Mouse (Mus musculus) heart, adult 8-10 months (tissue): ENCODE results near the gene Dnajb13. TPM values are rescaled to one million over a fixed set of nuclear protein-coding genes. Genes with fewer than 3 reads are reported as not detected.

Experiments used
- DNase-seq: peaks from one replicate; pipeline ENCODE4 v3.0.0; 2022; ENCODE audit warnings: low spot score
- total RNA-seq, 4 experiments: library from RNA; stranded (reverse); gene quantifications; 2 replicates each; pipeline ENCODE4 v1.2.4; 2022

The Dnajb13 gene
- total RNA-seq, 4 experiments from 2014 or later = 0.50 TPM; not detected in 3

DNA sequence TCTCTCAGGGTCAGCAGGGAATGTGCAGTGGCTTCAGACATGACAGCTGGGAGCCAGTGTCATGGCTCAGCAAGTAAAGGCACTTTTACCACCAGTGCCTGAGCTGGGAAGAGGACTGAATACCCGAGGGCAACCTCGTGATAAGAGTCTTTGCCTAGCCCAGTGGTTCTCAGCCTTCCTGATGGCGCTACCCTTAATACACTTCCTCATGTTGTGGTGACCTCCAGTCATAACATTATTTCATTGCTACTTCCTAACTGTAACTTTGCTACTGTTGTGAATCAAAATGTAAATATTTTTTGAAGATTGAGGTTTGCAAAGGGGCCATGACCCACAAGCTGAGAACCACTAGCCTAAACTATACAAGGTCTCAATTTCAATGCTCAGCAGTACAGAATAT, 6.1 kb downstream of the Dnajb13 start:
- DNase-seq = no peak

DNA sequence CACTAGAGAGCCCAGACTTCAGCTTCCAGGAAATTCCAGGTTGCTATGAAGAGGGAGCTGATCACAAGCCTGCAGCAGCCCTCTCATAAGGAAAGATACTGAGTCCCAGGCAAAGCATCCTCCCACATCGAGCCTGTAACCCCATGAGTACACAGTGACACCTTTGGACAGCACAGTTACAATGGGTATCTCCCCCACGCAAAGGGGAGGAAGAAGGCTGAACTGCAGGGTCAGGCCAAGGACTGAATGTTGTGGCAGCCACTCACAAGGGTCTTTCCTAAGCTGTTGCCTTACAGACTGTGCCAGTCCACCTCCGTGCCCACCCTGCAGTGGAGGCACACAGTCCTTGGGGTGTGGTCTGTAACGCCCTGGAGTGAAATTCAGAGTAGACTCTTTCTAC, 8.3 kb downstream of the Dnajb13 start:
- DNase-seq = no peak

DNA sequence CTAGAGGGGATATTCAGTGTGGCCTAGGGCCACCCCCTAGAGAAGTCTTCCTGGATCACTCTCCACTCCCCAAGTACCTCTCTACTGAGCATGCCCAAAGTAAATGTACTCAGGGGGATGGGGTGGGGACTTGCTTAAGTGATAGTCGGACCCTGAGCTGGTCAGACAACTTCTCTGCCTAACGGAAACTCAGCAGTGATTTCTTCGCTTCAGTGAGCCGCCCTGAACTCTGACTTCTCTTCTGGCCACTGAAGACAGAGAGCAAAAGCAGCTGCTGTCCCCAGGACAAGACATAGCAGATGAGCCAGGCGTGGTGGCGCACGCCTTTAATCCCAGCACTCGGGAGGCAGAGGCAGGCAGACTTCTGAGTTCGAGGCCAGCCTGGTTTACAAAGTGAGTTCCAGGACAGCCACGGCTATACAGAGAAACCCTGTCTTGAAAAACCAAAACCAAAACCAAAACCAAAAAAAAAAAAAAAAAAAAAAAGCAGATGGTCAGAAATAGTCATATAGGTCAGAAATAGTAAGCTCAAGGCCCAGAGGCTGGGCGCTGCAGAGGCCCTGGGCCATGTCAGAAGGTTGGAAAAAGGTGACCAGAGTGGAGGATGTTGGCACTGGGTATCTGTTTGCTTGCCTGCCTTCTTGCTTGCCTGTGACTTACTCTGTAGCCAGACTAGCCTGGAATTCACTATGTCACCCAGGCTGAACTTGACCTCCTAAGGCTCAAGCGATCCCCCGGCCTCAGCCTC, 9.8 kb downstream of the Dnajb13 start:
- no peak for DNase-seq

DNA sequence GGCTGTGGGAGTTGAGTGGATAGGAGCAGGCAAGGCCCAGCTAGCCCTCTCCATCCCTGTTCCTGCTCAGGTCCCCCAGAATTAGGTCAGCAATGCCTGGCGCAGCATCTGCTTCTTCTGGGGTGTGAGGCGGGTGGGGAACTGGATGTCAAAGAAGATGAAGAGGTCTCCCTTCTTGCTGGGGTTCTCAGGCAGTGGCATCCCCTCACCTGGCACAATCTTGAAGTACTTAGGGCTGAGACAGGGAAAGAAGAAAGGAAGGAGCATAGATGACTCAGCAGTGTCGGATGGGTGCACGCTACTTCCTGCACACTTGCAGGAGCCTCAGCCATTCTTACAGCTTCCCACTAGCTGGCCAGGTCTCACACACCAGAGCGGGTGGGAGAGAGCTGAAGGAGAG, 11.7 kb downstream of the Dnajb13 start:
- no peak for DNase-seq

DNA sequence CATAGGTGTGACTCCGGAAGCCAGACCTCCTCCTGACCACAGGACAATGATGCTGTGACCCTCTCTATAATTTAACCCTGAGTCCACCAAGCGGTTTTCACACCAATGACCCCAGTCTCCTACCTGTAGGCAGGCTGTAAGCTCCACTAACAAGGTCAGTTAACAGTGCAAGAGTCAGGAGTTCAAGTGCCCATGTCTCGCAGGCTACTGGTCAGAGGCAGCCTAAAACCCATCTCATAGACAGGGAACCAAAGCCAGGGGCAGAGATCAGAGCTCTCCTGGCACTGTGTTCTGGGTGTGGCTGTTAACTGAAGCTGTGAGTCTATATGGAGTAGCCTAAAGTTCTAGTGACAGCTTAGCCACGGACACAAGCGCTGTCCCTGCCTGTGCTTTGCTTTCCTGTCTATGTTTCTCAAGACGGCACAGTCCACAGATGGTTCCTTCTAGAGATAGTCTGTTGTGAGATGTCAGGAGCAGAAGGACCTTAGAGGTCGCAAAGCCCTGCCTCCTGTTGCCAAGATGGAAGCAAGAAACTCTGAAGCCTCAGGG, 12.3 kb downstream of the Dnajb13 start:
- no peak for DNase-seq

DNA sequence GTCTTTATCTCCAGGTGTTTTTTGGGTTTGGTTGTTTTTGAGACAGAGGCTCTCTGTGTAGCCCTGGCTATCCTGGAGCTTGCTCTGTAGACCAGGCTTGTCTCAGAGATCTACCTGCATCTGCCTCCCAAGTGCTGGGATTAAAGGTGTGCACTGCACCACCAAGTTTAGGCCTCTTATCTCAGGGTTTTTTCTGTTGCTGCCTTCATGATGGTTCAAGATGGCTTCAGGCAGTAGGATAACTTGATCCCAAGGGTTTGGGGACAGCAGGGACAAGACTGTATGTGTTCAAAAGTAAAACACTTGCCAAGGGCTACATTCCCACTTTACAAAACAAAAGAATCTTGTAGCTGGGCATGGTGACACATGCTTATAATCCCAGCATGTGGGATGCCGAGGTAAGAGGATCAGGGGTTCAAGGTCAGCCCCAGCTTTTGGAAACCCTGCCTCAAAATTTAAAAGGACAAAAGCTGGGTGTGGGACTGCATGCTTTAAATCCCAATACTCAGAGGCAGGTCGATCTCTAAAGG, 12.9 kb downstream of the Dnajb13 start:
- no peak for DNase-seq

DNA sequence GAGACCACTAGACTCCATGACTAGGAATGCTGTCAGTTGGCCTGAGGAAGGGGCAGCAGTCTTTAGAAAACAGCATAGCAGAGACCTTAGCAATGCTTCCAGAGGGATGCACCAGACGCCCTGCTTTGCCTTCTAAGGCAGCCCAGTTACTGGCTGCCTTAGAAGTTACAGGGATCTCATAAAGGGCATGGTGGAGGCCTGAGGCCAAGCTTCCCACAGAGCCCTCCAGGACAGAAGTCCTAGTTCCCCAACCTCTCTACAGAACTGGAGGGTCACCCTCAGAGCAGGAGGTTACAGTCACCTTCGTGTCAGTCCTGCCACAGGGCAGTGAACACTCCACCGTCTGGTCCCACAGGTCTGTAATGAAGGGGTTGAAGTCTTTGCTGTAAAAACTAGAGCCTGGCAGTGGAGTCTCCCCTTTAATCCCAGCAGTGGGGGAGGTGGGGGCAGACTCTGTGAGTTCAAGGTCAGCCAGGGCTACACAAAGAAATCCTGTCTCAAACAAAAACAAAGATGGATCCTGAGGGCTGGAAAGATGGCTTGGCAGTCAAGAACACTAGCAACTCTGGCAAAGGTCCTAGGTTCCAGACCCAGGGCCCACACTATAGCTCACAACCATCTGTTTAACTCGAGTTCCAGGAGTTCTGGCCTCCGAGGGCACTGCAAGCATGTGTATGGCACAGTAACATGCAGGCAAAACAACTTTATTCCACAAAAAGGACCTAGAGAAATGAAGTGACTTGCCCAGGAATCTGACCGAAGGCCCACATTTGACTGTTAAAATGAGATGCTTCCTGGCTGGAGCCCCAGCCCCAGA, 13.5 kb downstream of the Dnajb13 start:
- no peak for DNase-seq

DNA sequence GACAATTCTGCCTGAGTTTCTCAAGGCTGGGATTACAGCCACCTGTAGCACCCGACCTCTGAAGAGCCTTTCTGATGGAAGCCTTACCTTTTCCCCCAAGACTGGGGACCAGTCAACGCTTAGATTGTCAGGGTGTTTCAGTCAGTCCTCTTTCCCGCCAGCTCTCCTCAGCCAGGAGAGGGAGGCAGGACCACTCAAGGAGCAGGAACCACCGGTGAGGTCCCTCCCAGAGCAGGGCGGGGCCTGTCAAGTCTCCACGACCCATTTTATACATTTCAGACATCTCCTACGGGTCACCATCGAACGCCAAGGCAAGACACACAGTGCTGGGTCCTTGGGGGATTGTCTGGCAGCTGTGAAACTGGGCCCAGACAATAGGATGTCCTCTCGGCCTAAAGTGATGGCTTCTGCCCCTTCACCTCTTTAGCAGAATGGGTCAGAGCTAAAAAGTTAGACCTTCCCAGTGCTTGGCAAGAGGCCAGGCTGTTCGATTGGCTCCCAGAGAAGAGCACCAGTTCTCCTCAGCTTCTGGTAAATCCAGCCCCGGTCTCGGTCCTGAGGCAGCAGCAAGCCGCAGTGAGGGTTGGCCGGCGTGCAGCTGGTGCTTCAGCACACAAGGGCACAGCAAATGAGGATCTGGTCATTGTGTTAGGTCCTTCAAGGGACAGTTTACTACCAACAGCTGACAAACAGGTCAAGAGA, 14.3 kb downstream of the Dnajb13 start:
- DNase-seq = peak; percentile 27

DNA sequence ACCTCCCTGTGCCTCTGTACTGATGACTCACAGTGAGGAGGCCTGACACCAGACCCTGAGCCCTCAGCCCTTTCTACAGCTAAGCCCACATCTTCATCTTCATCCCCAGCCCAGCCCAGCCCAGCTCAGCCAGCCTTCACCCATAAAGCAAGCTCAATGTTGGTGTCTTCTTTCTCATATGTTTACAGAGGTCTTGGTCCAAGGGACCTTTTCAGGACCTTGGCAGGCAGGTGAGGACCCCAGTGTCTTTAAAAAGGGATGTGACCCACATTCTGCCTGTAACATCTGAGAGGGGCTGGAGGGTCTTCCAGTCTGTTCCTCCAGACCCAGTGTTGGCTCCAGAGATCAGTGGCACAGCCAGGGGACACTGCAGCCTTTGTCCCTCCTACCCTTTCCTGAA, 15.3 kb downstream of the Dnajb13 start:
- DNase-seq = no peak

DNA sequence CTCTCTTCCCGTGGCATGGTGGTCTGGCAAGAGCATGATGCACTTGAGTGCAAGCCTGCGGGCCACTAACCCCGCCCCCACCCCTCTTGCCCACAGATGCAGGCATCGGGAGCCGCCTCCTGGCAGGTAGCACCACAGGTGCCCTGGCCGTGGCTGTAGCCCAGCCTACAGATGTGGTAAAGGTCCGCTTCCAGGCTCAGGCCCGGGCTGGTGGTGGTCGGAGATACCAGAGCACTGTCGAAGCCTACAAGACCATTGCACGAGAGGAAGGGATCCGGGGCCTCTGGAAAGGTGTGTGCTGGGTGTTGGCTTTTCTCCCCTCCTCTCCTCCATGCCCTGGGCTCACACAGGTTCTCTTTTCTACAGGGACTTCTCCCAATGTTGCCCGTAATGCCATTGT, 16.8 kb downstream of the Dnajb13 start:
- no peak for DNase-seq

DNA sequence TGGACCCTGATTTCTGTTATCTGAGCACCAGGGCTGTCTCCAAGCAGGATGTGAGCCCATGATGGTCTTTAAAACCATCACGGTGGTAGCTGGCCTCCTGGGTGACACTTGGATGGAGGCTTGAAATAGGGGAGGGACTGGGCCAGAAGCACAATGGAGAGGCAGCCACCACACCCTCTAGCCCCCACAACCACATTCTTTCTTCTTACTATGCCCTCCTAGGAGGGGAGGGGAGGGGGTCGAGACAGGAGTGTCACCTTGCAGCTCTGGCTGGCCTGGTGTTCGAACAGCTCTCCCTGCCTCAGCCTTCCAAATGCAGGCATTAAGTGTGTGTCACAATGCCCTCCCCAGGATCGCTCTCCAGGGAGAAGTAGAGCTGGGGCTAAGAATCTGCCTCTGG, 17.4 kb downstream of the Dnajb13 start:
- no peak for DNase-seq

DNA sequence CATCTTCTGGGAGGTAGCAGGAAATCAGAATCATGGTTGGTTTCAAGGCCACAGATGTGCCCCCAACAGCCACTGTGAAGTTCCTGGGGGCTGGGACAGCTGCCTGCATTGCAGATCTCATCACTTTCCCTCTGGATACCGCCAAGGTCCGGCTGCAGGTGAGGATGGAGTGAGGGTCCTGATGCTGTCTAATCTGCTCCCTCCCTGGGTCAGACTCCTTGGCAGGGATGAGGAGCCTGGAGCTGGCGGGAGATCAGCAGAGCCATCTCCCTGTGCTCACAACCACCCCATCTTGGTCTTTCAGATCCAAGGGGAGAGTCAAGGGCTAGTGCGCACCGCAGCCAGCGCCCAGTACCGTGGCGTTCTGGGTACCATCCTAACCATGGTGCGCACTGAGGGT, 18.0 kb downstream of the Dnajb13 start:
- DNase-seq = no peak

DNA sequence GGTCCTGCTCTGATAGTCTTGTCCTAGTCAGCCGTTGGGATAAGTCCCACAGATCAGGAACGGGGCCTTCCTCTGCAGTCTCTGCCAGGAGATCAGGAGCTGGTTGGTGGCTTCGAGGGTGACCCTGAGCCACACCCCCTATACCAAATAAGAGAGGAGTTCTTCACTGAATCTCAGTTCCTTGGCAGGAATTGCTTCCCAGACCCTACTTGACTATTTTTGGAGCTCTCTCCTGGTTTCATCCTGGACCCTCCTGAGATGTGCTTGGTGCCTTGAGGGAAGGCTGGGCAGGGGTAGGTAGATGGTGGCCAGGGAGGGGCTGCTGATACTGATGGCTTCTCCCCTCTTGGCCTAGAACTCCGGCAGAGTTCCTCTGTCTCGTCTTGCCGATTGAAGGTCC, 18.4 kb downstream of the Dnajb13 start:
- no peak for DNase-seq

DNA sequence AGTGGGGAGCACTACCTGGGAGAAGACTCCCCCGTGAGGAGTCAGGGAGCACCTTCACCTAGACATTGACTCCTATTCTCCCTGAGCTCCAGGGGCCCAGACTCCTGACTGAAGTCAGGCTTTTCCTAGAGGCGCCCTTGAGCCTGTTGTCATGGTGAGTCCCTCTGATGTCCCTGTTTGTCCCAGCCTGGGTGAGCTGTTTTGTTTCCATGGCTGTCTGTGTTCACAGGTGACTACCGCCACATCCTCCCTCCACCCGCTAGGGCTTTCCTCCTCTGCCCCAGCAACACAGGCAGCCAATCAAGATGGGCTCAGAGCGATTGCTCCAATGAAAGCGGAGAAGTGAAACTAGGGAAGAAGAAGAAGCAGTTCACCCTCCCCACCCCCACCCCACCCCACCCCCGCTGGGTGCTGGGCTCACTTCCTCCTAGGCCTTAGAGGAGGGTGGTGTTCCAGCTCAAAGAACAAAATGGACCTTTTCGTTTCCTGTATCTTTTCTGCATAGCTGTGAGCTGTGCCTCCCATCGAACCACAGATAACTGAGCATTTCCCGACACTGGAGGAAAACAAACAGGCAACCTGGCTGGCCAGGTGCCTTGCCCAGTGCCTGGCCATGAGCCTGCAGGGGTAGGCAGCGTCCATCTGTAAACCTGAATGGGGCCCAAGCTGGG, 19.0 kb downstream of the Dnajb13 start:
- DNase-seq = peak; percentile 83

DNA sequence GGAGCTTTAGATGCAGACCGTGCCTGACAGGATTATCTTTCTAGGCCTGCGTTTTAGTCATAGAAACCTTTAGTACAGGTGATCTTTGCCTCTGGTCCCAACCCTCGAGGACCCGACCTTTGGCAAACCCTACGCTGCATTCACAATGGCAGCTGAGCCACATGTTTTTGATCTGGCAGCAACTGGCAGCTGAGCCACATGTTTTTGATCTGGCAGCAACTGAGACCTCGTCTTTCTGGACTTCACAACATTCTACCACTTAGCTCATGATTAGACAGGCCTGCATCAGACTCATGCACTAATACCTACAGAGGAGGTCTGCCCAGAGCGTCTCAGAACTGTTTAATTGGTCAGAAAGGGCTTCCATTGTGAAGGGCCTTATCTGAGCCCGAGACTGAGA, 19.7 kb downstream of the Dnajb13 start:
- no peak for DNase-seq

DNA sequence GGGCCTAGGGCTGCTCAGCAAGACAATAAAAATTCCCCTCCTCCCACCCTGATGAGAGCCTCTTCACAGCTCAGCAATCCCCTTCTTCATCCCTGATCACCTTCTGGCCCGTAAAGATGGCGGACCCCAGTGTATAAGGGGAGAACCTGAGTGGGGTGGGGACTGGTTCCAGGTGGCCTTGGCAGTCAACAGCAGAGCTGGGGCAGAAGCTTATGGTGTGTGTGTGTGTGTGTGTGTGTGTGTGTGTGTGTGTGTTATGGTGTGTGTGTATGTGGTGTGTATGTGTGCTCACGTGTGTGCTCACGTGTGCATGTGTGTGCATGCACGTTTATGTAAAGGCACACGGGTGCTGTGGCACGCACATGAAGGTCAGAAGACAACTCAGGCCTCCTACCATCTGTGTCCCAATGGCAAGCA, 20.3 kb downstream of the Dnajb13 start:
- DNase-seq = no peak

DNA sequence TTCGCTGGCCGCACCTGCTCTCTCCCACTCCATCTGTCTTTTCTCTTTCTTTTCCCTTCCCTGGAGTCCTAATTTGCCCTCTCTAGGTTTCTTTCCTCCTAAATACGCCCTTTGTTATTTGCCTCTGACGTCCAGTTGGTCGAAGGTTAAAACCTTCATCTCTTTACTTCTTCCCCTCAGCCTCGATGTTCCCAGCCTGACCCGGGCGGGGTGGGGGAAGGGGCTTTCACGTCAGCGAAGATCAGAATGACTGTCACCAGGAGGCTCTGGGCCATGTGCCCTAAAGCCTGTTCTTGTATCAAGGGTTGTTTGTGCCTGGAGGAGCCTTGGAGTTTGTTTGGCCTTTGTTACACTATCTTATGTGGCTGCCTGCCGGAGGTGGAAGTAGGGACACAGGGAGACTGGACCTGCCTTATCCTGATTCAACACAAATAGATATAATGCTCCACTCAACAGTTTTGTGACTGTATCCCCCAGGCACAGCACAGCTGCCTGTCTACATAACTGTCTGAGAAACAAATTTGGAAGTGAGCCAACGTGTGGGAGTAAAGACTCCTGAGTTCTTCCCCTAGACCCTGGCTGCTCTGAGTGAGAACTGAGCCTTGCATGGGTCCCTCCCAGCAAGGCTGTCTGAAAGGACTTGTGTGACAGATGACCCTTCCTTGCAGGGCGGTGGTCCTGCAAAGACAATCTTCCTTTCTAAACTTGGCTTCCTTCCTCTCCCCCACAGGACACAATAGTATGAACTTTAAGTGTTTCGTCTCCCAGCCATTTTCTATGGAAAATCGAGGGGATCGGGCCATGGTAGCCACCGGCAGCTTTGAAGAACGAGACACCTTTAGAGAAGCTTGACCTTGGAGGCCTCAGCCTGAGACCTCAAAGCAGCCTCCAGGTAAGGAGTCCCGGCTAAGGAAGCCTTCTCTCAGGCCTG, 21.0 kb downstream of the Dnajb13 start:
- peak; percentile 56 for DNase-seq

DNA sequence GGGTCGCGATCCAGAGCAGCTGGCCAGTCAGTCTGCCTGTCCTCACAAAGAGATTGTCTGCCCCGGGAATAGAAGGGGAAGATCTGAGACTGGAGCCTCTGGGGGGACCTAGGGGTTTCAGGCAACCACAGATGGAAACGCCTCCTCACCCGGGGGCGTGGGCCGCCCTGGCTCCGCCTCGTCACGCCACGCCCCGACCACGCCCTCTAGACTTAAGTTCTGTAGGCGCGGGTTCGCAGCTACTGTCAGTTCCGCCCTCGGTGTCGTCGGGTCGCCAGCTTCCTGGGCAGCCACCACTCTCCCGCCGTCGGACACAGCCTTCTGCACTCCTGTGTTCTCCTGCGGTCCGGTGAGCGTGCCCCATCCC, 21.7 kb downstream of the Dnajb13 start, which contains the start of gene Ucp2:
Gene Ucp2, plus strand, starts transcription at position 221 of the 367 bp plus-strand sequence.
- DNase-seq = peak; percentile 87

DNA sequence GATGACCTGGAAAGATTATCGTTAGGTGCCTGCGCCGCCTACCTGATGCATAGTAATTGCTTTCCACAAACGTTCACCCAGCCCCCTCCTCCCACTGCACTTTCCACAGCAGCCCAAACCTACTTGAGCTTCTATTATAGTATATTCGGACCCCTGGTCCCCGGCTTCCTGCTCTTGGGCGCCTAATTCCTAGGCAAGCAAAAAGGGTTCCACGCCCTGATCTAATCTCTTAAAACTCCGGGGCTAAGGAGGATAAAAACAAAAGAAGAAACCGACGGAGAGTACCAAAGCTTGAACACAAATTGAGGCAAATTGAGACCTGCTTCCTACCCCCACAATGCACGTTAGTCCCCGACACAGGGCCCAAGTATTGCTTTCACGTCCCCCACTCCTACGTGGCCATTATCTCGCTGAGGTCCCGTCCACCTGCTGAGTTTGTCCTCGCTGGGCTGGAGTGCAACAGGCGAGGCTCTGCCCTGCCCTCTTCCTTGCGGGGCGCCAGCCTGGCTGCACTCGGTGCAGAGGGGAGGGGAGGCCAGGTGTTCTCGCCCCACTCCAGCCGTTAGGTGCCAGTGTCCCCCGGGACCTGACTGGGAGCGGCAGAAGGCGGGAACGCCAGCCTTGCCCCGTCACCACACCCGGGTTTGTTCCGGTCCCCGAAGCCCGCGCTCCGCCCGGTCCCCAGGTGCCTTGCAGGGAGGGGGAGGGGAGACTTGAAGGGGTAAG, 22.2 kb downstream of the Dnajb13 start:
- DNase-seq = no peak
